Mouse (Mus musculus) spleen, adult 2 months (tissue): ENCODE data around the gene Rsbn1. TPM values are rescaled to one million over a fixed set of nuclear protein-coding genes. Genes with fewer than 3 reads are reported as not detected.

Experiments
- DNase-seq, 2 experiments: peaks; one replicate each; pipeline versions ENCODE4 v3.0.0 to v3.0.0-alpha.2; 2012 to 2021; ENCODE audit warnings: low spot score in 2 of 2, low read depth in 1 of 2
- H3K27ac ChIP-seq: fragments of 200-500 bp; 2 replicates; pipeline ENCODE4 v1.5.1; 2012; ENCODE audit warnings: low read length, inconsistent platforms; ENCODE audit not compliant: insufficient read depth
- H3K27me3 ChIP-seq: fragments of 200-500 bp; 2 replicates; pipeline ENCODE4 v1.6.1; 2012; ENCODE audit warnings: mild to moderate bottlenecking, moderate library complexity, low read length, inconsistent platforms; ENCODE audit not compliant: control insufficient read depth, insufficient read depth
- H3K36me3 ChIP-seq: fragments of 200-500 bp; 2 replicates; pipeline ENCODE4 v1.6.1; 2012; ENCODE audit warnings: mild to moderate bottlenecking, low read length, inconsistent platforms; ENCODE audit not compliant: control insufficient read depth, insufficient read depth
- H3K4me1 ChIP-seq: fragments of 200-500 bp; 2 replicates; pipeline ENCODE4 v1.6.1; 2011; ENCODE audit warnings: inconsistent platforms; ENCODE audit not compliant: control insufficient read depth, insufficient read depth, insufficient read length
- H3K4me3 ChIP-seq: fragments of 200-500 bp; 2 replicates; pipeline ENCODE4 v1.5.1; 2011; ENCODE audit warnings: mild to moderate bottlenecking, inconsistent platforms; ENCODE audit not compliant: insufficient read depth, insufficient read length; ENCODE audit errors: extremely low read depth
- CTCF ChIP-seq: fragments of 200-500 bp; IDR thresholded peaks from 2 replicates; pipeline ENCODE4 v1.5.1; 2011; ENCODE audit warnings: mild to moderate bottlenecking, inconsistent platforms; ENCODE audit not compliant: insufficient read depth, insufficient read length, insufficient replicate concordance; ENCODE audit errors: extremely low read depth
- POLR2A ChIP-seq: fragments of 200-500 bp; IDR thresholded peaks from 2 replicates; pipeline ENCODE4 v1.6.1; 2011; ENCODE audit warnings: low read depth, low read length, inconsistent platforms
- WGBS: fragments of 180-500 bp; shearing (Covaris S2); methylation state at CpG from one replicate; pipeline ENCODE4 v1.1.7; 2018; 5-methylcytosine and 5-hydroxymethylcytosine counted together
- polyA plus RNA-seq: library from polyadenylated mRNA; depleted of rRNA; stranded (reverse); fragments of >200 nt; gene quantifications from 2 replicates; pipeline ENCODE4 v1.2.3, GENCODE M21; 2012; rRNA removed

The Rsbn1 gene
- 3.5 and 5.2 TPM in 2 replicates for polyA plus RNA-seq

DNA sequence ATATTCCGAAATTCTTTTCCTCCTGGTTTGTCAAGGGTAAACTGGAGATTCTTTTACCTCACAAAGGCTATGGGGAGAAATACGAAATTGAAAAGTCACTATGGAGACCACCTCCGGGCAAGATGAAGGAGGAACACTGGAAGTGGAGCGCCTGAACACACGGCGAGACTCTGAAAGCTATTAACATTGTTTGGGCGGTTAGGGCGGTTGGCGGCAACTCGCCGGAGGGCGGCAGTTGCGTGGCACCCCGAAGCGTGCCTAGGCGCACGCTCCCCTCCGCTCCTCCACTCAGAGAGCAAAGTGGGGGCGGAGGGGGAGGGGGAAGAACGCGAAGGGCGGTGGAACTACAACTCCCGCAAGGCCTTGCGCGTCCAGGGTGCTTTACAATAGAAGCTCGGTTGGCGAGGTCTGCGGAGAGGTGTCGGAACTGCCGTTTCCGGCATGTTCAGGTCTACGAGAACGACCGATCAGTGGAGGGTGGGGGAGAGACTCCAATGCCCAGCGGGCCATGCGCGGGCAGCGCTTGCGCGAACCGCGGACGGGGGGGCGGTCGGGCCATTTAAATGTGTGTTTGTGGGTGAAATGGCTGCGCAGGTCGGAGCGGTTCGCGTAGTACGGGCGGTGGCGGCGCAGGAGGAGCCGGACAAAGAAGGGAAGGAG is at the start of gene Rsbn1:
Gene Rsbn1, plus strand, starts transcription at position 111 of the 660 bp plus-strand sequence.
- no peaks in the 10 kb centered on the region for H3K27me3 ChIP-seq
- H3K36me3 ChIP-seq = peaks cover 2% of the 10 kb centered on the region
- WGBS = under 1% methylated on average over 51 of the region's 55 CpGs
- no peaks in the 10 kb centered on the region for H3K4me1 ChIP-seq
- TF ChIP-seq CTCF (no peak), POLR2A (peak; percentile 86)
- peak within 1 kb of the TSS; percentile 98 for H3K4me3 ChIP-seq
- peak within 1 kb of the TSS; percentile 91 for H3K27ac ChIP-seq
- peak; percentile 95 to 98 for DNase-seq

DNA sequence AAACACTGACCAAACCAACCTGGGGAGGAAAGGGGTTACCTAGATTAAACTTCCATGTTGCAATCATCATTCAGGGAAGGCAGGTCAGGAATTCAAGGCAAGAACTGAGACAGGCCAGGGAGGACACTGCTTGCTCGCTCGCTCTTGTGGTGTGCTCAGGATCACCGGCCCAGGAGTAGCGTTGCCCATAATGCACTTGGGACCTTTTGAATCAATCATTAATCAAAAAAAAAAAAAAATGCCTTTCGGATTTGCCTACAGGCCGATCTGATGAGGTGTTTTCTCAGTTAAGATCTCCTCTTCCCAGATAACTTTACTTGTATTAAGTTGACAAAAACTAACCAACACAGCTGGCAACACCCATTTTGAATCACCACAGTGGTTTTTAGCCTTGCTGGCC is 49.7 kb upstream of the Rsbn1 start:
- Histone ChIP-seq H3K4me1 (peaks cover 16% of the 10 kb centered on the region), H3K27ac (no peak overlapping the region), H3K27me3 (no peaks in the 10 kb centered on the region), H3K4me3 (no peak overlapping the region), H3K36me3 (no peaks in the 10 kb centered on the region; the same call in 1 of the 2 replicates)
- 89% methylated on average over 6 of the region's 6 CpGs for WGBS
- TF ChIP-seq CTCF = no peak
- TF ChIP-seq POLR2A = no peak
- no peak for DNase-seq

DNA sequence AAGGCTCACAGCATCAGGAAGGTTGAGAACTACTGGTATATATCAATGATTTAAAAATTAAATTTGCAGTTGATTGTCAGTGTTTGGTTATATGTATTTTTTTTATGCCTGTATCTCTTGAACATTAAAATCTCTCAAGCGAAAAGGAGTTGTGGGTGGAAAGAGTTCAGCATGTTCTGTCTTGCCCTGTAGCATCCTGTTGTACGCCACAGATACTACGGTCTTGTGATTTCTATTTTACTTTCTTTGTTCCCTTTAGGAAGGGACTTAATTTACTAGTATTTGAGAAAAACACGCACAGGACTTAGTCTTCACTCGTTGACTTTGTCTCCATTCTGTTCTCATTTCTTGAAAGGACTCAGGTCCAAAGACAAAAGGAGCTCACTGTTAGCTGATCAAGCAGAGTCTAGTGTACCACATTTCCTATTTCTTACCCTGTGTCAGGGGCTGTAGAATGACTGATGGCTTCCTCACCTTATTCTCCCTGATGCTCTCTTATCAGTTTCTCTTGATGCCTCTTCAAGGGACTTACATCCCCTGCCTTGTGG is 46.4 kb upstream of the Rsbn1 start:
- Histone ChIP-seq H3K27me3 (no peaks in the 10 kb centered on the region), H3K27ac (peak overlapping the region; percentile 97), H3K4me1 (peaks cover 20% of the 10 kb centered on the region), H3K4me3 (no peak overlapping the region), H3K36me3 (no peaks in the 10 kb centered on the region; the same call in 1 of the 2 replicates)
- TF ChIP-seq POLR2A = no peak
- no peak for TF ChIP-seq CTCF
- no peak for DNase-seq
- 25% methylated on average over 5 of the region's 5 CpGs for WGBS

DNA sequence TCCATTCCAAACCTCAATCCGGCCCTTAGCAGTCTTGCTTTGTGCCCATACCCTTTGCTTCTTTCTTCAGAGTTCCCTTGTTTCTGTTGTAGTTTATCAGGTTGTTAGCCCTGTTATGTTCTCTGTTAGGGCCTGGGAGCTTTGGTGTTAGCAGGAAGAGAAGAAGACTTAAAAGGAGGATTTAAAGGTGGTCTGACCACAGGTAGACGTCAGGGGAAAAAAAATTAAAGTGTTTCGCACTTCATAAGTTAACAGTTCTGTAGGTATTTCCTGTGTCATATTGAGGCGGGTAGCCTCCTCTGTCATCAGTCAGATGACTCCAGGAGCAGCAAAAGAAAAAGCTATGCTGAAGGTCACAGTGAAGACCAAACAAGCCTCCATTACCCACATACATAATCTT is 45.9 kb upstream of the Rsbn1 start:
- H3K27me3 ChIP-seq = no peaks in the 10 kb centered on the region
- no peak overlapping the region for H3K4me3 ChIP-seq
- no peak for TF ChIP-seq POLR2A
- TF ChIP-seq CTCF = no peak
- H3K36me3 ChIP-seq = no peaks in the 10 kb centered on the region; the same call in 1 of the 2 replicates
- peak overlapping the region; percentile 97 for H3K27ac ChIP-seq
- 42% methylated on average over 4 of the region's 4 CpGs for WGBS
- DNase-seq = peak in 1 of 2 experiments; percentile 68
- H3K4me1 ChIP-seq = peaks cover 24% of the 10 kb centered on the region

DNA sequence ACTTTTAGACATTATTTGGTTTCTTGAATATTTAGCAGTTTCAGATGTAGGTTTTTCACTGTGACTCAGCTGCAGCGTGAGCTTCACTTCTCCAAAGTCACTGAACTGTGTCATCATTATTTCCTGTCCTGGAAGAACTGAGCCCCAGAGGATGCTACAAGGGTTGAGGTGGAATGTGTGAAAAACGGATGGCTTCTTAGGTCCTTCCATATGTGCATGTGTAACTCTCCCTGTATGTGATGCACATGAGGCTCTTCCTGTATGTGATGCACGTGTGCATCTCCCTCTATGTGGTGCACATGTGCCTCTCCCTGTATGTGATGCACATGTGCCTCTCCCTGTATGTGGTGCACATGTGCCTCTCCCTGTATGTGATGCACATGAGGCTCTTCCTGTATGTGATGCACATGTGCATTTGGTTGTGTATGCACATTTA is 41.2 kb upstream of the Rsbn1 start:
- no peak for TF ChIP-seq POLR2A
- TF ChIP-seq CTCF = no peak
- 20% methylated on average over 3 of the region's 3 CpGs for WGBS
- DNase-seq = no peak

DNA sequence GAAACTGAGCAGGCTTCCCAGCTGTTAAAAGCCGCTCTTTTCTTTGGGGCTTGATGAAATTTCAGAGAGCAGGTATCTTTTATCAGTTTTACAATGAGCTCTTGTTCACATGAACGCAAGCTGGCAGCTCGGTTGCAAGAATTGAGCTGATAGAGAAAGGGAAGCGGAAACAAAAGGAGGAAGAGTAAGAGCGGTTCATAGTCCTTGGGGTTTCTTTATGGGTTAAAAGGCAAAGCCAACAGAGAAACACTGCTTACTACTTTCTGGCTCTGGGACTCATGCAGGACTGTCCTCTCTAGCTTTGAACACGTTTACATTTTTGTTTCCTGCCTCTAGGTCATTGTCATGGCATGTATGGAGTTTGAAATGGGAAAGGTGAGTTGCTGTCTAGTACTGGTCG is 39.6 kb upstream of the Rsbn1 start:
- DNase-seq = no peak
- Histone ChIP-seq H3K4me1 (peaks cover 17% of the 10 kb centered on the region), H3K36me3 (peaks cover 20% of the 10 kb centered on the region), H3K27ac (no peak overlapping the region), H3K27me3 (no peaks in the 10 kb centered on the region), H3K4me3 (no peak overlapping the region)
- WGBS = 49% methylated on average over 7 of the region's 7 CpGs
- TF ChIP-seq POLR2A (no peak), CTCF (no peak)

More for the DNA sequence above, 41.2 kb upstream of the Rsbn1 start:
- H3K36me3 ChIP-seq = peaks cover 14% of the 10 kb centered on the region
- H3K27me3 ChIP-seq = no peaks in the 10 kb centered on the region
- H3K27ac ChIP-seq = no peak overlapping the region
- no peak overlapping the region for H3K4me3 ChIP-seq
- H3K4me1 ChIP-seq = peaks cover 25% of the 10 kb centered on the region

DNA sequence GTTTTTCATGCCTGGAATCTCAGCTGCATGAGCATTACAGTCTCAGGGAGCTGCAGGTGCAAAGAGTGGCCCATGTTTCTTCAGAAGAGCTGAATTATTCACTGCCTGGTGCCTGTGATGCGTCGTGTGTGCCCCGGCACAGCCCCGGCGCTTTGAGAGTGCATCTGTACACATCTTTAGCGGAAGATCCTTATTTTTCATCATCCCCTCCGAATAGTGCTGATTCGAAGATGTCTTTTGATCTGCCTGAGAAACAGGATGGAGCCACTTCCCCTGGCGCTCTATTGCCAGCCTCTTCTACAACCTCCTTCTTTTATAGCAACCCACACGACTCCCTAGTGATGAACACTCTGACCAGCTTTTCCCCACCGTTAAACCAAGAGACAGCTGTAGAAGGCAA is 28.0 kb upstream of the Rsbn1 start:
- Histone ChIP-seq H3K27me3 (no peaks in the 10 kb centered on the region), H3K36me3 (peaks cover 22% of the 10 kb centered on the region), H3K4me1 (no peaks in the 10 kb centered on the region), H3K27ac (peak overlapping the region; percentile 50), H3K4me3 (no peak overlapping the region)
- no peak for DNase-seq
- 51% methylated on average over 11 of the region's 11 CpGs for WGBS
- TF ChIP-seq POLR2A (no peak), CTCF (no peak)
